Mouse (Mus musculus): ENCODE data around the gene Obox5.
"Not testable (repeated sequence)": the region's sequence is repeated elsewhere in the genome, so short reads cannot be mapped to it uniquely, and the experiment has no call there.

The Obox5 gene

DNA sequence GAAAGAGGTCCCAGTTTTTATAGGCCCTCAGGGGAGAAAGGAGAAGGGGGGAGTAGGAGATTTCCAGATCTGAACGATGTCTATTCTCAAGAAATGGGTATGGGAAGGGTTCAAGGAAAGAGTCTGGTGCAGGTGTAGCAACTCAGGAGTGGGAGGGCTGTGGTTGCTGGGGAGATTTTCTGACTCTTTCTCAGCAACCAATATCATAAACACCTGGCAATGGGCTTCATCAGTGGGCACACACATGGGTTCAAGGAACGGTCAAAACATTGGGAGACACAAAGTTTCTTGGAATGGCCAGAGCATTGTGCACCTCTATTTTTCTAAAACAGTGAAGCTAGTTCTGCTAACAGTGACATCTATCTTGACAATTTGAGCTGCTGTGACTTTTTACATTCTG, at the start of gene Obox5:
Gene Obox5, plus strand, starts transcription at position 301 of the 400 bp plus-strand sequence.
- DNase-seq: not testable (repeated sequence)

DNA sequence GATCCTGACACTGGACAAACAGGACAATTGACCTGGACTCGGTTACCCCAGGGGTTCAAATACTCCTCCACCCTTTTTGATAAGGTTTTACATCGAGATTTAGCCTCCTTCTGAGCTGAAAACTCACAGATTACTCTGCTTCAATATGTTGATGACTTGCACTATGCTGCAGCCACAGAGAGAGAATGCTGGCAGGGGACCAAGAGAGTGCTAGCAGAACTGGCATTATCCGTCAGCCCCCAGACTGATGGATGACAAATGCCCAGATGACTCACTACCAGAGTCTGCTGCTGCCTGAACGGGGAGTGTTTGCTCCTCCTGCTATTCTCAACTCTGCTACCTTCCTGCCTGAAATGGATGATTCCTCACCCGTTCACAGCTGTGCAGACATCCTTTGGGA, 635 bp upstream of the Obox5 start:
- DNase-seq: not testable (repeated sequence)
